Mouse (Mus musculus) forebrain, embryonic 12.5 days (tissue): ENCODE data around the gene Slc25a29. TPM values are rescaled to one million over a fixed set of nuclear protein-coding genes. Genes with fewer than 3 reads are reported as not detected.

Experiments used
- ATAC-seq: fragments of 200-750 bp; cut with Nextera tagmentation; 2 replicates; pipeline ENCODE4 v1.8.0; 2017; ENCODE audit warnings: moderate TSS enrichment; ENCODE audit not compliant: low FRiP score
- H3K27ac ChIP-seq: fragments of 300-500 bp; sonication (generic); 2 replicates; pipeline ENCODE4 v1.5.1; 2016; ENCODE audit warnings: mild to moderate bottlenecking
- H3K27me3 ChIP-seq: fragments of 300-500 bp; sonication (generic); 2 replicates; pipeline ENCODE4 v1.6.1; 2016; ENCODE audit warnings: mild to moderate bottlenecking
- H3K36me3 ChIP-seq: fragments of 300-500 bp; sonication (generic); replicated peaks from 2 replicates; pipeline ENCODE4 v1.6.1; 2016; ENCODE audit warnings: mild to moderate bottlenecking
- H3K4me1 ChIP-seq: fragments of 300-500 bp; sonication (generic); 2 replicates; pipeline ENCODE4 v1.6.1; 2016
- H3K4me2 ChIP-seq: fragments of 300-500 bp; sonication (generic); 2 replicates; pipeline ENCODE4 v1.6.1; 2016; ENCODE audit warnings: mild to moderate bottlenecking, moderate library complexity
- H3K4me3 ChIP-seq: fragments of 300-500 bp; sonication (generic); replicated peaks from 2 replicates; pipeline ENCODE4 v1.5.1; 2016; ENCODE audit warnings: mild to moderate bottlenecking
- H3K9ac ChIP-seq: fragments of 300-500 bp; sonication (generic); 2 replicates; pipeline ENCODE4 v1.6.1; 2016; ENCODE audit warnings: mild to moderate bottlenecking
- H3K9me3 ChIP-seq: fragments of 300-500 bp; sonication (generic); 2 replicates; pipeline ENCODE4 v1.6.1; 2016
- WGBS: fragments of 180-500 bp; shearing (Covaris S2); methylation state at CpG from one replicate; pipeline ENCODE4 v1.1.7; 2016; 5-methylcytosine and 5-hydroxymethylcytosine counted together
- microRNA counts: library from miRNA; unstranded; fragments of <30 nt; microRNA quantifications from one replicate; lab custom pipeline; 2017
- microRNA-seq: library from miRNA; unstranded; fragments of <30 nt; microRNA quantifications from one replicate; pipeline ENCODE4, GENCODE M21; 2017
- polyA plus RNA-seq: library from polyadenylated mRNA; unstranded; fragments of >200 nt; fragmentation: Nextera tagmentation; extraction: Ambion mirVana; gene quantifications from 2 replicates; pipeline ENCODE4 v1.2.1, GENCODE M21; 2016

Gene Slc25a29
- polyA plus RNA-seq, 1 experiment from 2014 or later, result 15.8 TPM

DNA sequence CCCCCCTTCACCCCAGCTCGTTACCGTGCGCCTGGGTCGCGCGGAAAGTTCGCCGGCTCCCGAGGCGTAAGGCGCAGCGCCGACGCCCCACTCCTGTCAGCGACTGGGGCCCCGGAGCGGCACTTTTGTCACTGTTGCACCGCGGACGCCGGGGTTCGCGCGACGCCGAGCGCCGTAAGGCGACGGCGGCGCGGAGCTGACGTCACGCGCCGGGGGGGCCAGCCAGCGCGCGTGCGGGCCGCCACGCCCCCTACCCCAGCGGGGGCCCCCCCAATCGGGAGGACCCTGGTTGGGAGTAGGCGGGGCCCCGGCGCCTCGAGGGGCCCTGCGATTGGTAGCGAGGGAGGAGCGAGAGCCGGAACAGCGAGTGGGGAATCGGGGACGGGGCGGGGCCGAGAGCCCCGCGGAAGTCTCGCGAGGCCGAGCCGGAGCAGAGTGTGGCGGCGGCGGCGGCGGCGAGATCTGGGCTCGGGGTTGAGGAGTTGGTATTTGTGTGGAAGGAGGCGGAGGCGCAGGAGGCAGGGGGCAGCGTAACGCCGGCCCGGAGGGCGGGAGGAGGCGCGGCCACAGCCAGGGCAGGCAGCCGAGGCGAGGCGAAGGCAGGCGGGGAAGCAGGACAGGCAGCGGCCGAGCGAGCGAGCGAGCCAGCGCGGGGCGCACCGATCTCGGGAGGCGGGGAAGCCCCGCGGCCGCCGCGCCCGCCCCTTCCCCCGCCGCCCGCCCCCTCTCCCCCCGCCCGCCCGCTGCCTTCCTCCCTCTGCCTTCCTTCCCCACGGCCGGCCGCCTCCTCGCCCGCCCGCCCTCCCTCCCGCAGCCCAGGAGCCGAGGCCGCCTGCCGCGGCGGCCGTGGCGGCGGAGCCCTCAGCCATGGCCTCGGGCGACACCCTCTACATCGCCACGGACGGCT is 42.9 kb downstream of the Slc25a29 start, which contains the start of gene Yy1:
TSS of gene Yy1 (plus strand) at position 428 of the 907 bp plus-strand sequence.
- peak; percentile 96 for ATAC-seq
- no peaks in the 10 kb centered on the region for H3K9me3 ChIP-seq
- H3K9ac ChIP-seq, result peak within 1 kb of the TSS; percentile 90
- peaks cover 32% of the 10 kb centered on the region for H3K4me1 ChIP-seq
- H3K27me3 ChIP-seq, result no peaks in the 10 kb centered on the region
- H3K27ac ChIP-seq, result peak within 1 kb of the TSS; percentile 99
- H3K4me3 ChIP-seq, result peak within 1 kb of the TSS; percentile 100
- H3K4me2 ChIP-seq, result peak within 1 kb of the TSS; percentile 68
- no peaks in the 10 kb centered on the region for H3K36me3 ChIP-seq
- WGBS, result under 1% methylated on average over 89 of the region's 127 CpGs

GRCm38 (mm10) chr12:108792152-108792545 is 43.5 kb downstream of the Slc25a29 start:
- WGBS, result under 1% methylated on average over 52 of the region's 52 CpGs
- ATAC-seq, result peak; percentile 43
- Histone ChIP-seq H3K9me3 (no peaks in the 10 kb centered on the region), H3K36me3 (no peaks in the 10 kb centered on the region), H3K4me2 (peak overlapping the region; percentile 53), H3K4me3 (peak overlapping the region; percentile 100), H3K4me1 (peaks cover 32% of the 10 kb centered on the region), H3K27ac (peak overlapping the region; percentile 99), H3K27me3 (no peaks in the 10 kb centered on the region), H3K9ac (peak overlapping the region; percentile 80)

DNA sequence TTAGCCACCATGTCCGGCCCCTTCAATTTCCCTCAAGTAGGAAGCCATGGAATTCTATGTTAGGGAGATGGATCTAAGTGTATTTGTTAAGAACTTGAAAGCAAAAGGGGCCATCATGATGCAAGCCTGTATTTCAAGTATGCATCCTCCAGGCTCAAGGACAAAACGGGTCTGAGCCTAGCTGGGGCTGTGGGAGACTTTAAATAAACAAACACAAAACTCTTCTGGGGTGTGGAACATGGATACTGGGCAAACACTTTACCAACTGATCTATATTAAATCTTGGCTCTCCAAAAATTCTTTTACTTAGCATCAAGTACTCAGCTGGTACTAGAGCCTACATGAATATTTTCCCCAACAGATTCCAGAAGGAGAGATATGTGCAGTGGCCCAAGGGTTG is 48.4 kb downstream of the Slc25a29 start:
- H3K9ac ChIP-seq, result no peak overlapping the region
- no peak overlapping the region for H3K4me2 ChIP-seq
- no peaks in the 10 kb centered on the region for H3K27me3 ChIP-seq
- peaks cover 13% of the 10 kb centered on the region; the same call in 1 of the 2 replicates for H3K9me3 ChIP-seq
- peaks cover 14% of the 10 kb centered on the region for H3K4me1 ChIP-seq
- ATAC-seq, result no peak
- H3K4me3 ChIP-seq, result no peak overlapping the region
- peaks cover 18% of the 10 kb centered on the region for H3K36me3 ChIP-seq
- H3K27ac ChIP-seq, result no peak overlapping the region
- 93% methylated on average over 2 of the region's 2 CpGs for WGBS

DNA sequence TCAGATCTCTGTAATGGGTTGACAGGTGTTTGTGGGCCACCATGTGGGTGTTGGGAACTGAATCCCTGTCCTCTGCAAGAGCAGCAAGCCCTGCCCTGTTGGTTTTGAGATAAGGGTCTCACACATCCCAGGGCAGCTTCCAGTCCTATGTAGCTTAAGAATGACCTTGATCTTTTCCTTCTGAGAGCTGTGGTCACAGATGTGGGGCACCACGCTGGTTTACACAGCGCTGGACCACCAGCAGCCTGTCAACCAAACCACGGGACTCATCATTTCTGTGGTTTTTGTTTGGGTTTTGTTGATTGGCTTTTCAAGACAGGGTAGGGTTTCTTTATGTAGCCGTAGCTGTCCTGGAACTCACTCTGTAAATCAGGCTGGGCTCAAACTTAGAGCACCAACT is 50.5 kb downstream of the Slc25a29 start:
- 93% methylated on average over 4 of the region's 4 CpGs for WGBS
- no peak overlapping the region for H3K9ac ChIP-seq
- peaks cover 15% of the 10 kb centered on the region; the same call in 1 of the 2 replicates for H3K9me3 ChIP-seq

GRCm38 (mm10) chr12:108780108-108780877 is 55.4 kb downstream of the Slc25a29 start:
- Histone ChIP-seq H3K9me3 (peaks cover 15% of the 10 kb centered on the region; the same call in 1 of the 2 replicates), H3K9ac (no peak overlapping the region), H3K27me3 (no peaks in the 10 kb centered on the region), H3K4me3 (no peak overlapping the region), H3K27ac (no peak overlapping the region), H3K36me3 (peaks cover 48% of the 10 kb centered on the region), H3K4me1 (no peaks in the 10 kb centered on the region), H3K4me2 (no peak overlapping the region)
- WGBS, result 97% methylated on average over 7 of the region's 7 CpGs
- no peak for ATAC-seq

More for the DNA sequence above, 50.5 kb downstream of the Slc25a29 start:
- Histone ChIP-seq H3K27ac (no peak overlapping the region), H3K4me2 (no peak overlapping the region), H3K36me3 (peaks cover 25% of the 10 kb centered on the region), H3K27me3 (no peaks in the 10 kb centered on the region), H3K4me1 (0 out of 2 replicates have a peak, but pooled peaks cover under 1% of the 10 kb centered on the region), H3K4me3 (no peak overlapping the region)
- ATAC-seq, result no peak

MicroRNAs encoded within 50 kb of the gene (microRNA counts, 519-probe panel; counts per million panel counts)
- not detected for microRNA mmu-miR-345-3p (lab: Ali Mortazavi, UCI)
- 3,577 counts per million, percentile 36 among the panel's probes with 10 or more counts for microRNA mmu-miR-345-5p (lab: Ali Mortazavi, UCI)

Small RNAs within 50 kb of the gene (microRNA-seq; reads per million reads assigned to microRNA genes)
- 181 reads per million, percentile 56 among the genes with 10 or more reads in this experiment for gene Mir345

Other genes starting within 250 kb of the Slc25a29 start
- gene Degs2, start 133.6 kb downstream of the Slc25a29 start, polyA plus RNA-seq, result 2.3 and 2.4 TPM in 2 replicates
- 19.5 and 21.5 TPM in 2 replicates for gene Yy1, start 42.9 kb downstream of the Slc25a29 start, polyA plus RNA-seq
- gene Slc25a47, start 163 bp upstream of the Slc25a29 start, polyA plus RNA-seq, result 11.3 and 11.7 TPM in 2 replicates
- 7.2 and 7.6 TPM in 2 replicates for gene Wdr25, start 57.7 kb upstream of the Slc25a29 start, polyA plus RNA-seq
- gene Wars, start 58.3 kb upstream of the Slc25a29 start, polyA plus RNA-seq, result 126 and 130 TPM in 2 replicates
- 10.9 and 11.1 TPM in 2 replicates for gene Begain, start 232.3 kb upstream of the Slc25a29 start, polyA plus RNA-seq